Mouse (Mus musculus): ENCODE measurements around the gene Ncf1. TPM values are rescaled to one million over a fixed set of nuclear protein-coding genes. Genes with fewer than 3 reads are reported as not detected.

Ncf1 gene
- polyA plus RNA-seq (2017; shearing (Covaris generic)) = 10 to 100 TPM in 1 of 2 experiments, 1 to 10 TPM in 1; 8.8 to 15.8 TPM

DNA sequence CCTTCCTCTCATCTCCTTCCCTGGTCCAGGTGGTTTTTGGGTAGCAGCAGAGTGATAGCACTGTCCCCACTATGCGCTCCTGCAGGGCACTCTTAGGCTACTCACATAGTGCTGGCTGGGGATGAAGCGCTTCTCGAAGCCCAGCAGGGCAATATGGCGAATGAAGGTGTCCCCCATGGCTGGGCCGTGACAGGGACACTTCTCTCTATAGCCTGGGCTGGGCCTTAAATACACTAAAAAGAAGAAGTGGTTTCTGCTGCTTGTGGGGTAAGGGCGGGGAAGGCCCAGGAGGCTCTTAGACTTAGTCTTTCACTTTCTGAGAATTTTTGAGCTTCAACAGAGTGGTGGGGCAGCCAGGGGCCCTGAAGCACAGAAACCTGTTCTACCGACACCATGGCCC lies at the start of gene Ncf1:
Gene Ncf1 (minus strand): TSS at position 235 of the 400 bp plus-strand sequence.
- peak; percentile 12 for ATAC-seq

DNA sequence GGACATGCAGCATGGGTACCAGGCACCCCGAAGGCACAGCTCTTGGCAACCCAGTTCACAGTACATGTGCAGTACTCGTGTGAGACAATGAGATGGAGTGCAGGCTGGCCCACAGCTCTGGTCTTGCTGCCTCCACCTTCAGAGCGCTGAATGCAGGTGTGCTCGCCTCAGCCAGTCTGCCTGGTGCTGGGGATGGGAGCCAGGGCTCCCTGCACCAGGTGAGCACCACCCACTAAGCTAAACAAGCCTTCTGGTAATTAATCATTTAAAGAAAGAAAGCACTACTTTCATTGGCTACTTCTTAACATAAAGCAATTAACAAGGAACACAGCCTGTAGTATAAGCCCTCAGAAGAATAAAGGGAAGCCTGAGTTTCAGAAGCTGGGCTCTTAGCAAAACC lies 47.7 kb upstream of the Ncf1 start:
- no peak for ATAC-seq

DNA sequence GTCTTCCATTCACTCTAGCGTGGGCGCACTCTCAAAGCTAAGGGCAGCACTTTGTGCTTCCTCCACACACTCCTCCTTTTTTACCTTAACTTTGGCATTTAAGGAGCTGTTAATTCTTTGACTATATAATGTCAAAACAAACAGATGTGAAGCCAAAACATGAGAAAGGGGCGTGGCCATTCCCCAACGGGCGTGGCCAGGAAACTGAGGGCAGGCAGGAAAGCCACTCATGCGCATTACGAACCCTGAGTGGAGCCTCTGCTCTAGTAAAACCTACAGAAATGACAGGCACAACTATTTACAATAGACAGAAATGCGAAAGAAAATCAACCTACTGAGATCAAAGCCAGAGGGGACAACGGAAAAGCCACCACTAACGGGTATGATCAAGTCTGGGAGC lies 46.1 kb upstream of the Ncf1 start:
- ATAC-seq = peak; percentile 72

DNA sequence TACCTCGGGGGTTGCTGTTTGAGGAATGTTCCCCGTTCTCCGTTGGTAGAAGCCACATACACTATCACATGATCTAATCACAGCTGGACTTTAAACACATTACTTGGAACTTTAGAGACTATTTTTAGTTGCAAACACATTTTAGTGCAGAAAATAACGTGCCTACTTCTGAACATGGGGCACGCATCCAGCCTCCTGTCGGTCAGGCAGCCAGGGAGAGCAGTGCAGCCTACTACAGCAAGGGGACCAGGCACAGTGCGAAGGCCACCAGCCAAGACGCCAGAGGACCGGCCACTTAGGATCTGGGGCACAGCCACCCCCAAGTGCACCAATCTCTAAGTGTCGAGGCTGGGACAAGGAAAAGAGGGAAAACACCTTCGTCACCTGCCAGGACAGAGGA lies 45.6 kb upstream of the Ncf1 start:
- ATAC-seq = no peak

DNA sequence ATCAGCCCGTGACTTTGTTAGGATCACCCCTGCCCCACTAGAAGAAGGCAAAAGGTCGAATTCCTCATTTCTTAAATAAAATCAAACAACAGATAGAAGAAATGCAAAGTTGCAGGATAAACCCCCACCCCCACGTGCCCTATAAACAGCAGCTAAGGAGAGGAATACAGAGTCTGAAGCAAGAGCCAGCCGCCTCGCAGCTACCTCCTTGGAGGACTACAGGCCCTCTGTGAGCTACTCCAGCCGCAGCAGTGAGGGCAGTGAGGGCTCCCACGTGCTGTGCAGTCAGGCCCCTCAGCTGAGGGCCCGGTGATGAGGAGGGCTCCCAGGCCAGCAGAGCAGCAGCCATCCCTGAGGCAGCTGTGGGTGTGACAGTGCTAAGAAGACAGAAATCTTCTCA lies 44.3 kb upstream of the Ncf1 start:
- no peak for ATAC-seq

DNA sequence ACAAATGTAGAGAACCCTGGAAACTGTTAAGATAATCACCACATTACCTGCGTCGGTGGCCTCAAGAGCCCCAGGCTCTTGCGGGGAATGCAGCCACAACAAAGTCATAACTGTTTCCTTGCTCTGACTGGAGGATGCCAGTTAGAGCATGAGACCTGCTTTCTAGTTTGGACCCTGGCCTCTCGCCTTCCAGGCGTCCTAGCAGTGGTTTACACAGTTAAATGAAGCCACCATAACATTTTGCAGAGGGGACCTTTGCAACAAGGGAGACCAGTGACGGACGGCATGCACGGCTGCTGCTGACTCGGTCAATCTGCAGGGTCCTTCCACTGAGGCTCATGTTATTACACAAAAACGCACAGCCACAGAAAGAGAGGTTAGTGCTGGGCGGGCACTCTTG lies 43.3 kb upstream of the Ncf1 start:
- ATAC-seq = no peak

DNA sequence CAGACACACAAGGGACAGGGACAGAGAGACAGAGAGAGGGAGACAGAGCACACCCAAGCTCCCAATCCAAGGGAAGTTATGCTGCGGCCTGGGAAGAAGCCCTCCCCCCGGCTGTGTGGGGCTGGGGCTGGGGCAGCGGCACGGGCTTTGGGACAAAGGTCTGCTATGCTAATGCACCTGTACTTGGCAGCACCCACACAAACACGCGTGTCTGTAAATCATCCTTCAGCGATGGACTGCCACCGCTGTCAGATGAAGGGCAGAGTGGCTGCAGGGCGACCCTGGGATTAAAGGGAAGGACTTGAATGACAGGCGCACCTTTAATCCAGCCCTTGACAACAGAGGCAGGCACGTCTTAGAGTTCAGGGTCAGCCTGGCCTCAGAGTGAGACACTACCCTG lies 42.0 kb upstream of the Ncf1 start:
- ATAC-seq = no peak

DNA sequence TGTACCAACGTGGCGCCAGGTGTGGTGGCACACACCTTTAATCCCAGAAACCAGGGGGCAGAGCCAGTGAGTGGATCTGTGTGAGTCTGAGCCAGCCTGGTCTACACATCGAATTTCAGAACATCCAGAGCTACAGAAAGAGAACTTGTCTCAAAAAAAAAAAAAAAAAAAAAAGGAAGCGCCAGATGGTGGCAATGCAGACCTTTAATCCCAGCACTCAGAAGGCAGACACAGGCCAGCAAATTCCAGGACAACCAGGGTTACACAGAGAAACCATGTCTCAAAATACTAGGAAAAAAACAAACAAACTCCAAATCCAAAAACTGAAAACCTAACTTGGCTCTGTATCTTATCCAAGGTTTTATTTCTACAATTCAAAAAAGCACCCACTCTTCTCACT lies 41.1 kb upstream of the Ncf1 start:
- no peak for ATAC-seq

DNA sequence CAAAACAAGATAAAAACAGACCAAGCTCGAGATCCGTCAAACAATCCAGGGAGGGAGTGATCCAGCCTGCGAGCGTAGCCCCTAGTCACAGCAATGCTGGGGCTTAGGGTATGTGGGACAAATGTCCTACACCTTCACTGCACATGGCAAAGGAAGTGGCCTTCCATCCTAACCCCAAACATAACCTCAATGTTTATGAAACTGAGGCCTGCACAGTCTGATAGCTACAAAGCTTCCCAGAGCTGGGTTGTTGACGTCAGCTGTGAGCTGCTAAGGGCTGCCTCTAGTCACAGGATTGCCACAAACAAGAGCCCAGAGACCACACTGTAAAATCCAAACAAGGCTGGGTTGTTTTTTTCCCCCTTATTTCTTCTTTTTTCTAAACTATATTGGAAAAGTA lies 40.3 kb upstream of the Ncf1 start:
- ATAC-seq = peak; percentile 56

DNA sequence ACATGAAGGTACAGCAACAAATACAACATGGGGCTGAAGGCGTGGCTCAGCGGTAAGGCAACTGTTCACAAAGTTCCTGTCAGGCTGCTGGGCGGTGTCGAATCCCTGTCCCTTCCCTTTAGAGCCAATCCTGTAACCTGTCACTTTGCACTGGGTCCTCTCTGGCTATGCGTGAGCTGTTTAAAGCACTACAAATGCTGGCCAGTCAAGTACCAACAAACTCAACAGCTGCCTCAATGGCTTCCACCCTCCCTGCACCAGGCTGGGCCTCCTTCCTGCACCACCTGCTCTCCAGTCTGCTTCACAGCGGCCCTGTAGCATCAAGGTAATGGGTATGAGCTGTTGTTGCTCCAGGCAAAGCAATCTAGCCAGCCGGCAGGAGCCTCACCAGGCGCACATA lies 39.3 kb upstream of the Ncf1 start:
- no peak for ATAC-seq

DNA sequence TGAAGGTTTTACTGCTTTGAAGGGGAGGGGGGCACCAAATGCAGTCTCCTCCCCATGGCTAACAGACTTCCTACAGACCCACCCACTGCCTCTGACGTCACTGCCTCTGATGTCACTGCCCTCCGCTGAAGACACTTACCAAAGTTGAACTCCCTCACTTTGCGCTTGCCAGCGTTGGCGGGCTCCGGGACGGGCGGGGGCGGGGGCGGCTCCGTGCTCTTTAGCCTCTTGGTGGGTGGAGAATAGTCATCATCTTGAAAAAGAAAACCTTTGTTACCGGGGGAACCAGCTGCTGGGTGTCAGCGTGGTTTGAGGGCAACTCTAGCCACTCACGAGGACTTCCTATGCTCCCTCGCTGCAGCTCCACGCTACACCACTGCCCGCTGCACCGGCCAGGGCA lies 37.0 kb upstream of the Ncf1 start:
- ATAC-seq = peak; percentile 82

DNA sequence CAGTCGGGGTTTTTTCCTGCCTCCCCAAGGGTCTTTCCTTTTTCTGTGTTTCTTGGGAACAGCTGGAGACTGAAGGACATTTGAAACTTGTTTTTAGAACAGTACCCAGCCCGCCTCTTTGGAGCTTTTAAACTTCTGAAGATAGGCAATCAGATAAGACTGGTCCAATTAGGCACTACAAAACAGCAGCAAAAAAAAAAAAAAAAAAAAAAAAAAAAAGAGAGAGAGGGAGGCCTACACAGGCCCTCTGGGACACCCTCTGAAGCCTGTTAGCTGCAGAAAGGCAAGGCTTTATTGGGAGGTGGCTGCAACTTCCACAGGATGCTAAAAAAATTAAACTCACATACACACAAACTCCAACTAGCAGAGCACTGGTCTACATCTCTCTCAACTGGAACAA lies 36.5 kb upstream of the Ncf1 start:
- no peak for ATAC-seq

DNA sequence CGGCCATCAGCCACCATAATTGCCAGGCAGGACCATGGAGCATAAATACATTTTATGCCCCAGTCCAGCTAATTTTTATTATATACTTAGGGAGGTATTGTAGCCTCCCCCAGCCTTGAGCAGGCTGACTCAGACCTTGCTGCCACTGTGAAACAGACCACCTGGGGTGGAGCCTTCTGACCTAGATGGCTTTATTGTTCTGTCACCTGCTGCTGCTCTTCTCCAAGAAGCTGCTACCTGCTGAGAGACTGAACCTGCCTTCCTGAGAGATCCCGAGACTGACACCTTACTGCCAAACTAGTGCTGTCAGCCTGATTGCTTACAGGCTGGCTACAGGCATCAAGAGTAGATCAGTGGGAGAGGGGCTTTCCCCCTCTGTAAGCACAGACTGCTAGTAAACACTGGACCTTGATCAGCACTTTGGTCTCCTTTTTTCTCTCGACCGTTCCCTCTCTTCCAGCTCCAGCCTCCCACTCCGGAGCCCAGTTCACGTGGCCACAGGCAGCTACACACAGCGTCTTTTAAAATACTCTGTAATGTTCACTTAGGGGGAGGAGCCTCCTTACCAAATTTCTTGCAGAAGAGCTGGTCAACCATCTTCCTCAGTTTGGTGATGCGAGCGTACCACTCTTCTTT lies 30.7 kb upstream of the Ncf1 start:
- ATAC-seq = no peak

DNA sequence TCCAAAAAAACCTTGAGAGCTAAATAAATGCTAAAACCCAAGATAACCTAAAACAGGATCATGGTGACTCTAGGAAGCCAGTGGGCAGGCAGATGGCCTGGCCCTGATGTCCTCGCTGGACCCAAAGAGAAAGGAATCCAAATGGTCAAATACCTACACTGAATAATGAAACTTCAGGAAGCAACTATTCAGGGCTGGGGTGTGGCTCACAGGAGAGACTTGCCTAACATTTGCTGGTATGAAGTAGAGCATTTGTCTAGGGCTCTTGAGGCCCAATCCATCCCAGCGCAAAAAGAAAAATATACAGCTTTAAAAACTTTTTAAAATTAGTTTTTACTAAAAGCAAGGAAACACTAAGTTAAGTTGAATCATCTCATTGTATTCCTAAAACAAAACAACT lies 29.5 kb upstream of the Ncf1 start:
- ATAC-seq = no peak

DNA sequence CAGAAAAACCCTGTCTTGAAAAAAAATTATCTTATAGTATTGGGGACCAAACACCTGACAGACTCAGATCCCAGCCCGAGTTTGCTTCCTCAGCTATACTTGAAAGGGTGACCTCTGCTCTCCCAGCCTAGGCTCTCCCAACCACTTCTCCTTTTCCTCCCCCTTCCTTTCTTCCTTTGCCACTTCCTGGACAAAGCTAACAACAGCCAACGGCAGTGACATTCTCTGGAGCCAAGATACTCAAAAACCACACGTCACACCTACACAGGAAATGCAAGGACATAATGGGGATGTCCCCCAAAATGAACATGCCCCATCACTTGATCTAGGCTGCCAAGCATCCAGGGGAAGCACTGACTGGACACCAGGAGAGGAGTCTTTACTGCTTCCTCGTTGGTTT lies 29.0 kb upstream of the Ncf1 start:
- ATAC-seq = peak; percentile 73

DNA sequence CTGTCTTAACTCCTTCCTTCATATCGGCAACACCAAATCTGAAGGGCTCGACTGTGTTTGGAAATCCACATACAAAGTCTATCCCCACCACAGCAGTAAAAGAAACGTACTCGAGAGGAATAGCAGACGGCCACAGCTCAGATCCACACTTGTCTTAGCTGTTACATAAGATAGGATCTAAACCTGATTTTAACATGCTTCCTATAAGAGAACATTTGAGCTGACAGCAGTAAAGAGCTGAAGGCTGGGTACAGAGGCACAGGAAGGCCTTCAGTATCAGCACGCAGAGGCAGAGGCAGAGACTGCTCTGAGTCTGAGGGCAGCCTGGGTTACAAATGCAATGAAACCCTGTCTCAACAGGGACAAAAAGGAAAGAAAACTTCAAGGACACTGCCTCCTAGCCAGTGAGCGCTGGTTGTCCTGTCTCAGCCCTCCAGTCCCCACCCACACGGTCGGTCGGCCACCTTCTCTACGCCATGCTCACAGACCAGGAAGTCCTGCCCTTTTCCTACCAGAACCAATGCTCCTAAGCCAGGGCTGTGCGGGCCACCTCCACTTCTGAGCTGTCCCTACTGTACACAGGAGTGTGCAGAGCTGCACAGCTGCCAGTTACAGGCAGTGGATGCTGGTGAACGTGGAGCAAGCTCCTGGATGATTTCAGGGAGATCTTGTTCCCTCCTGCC lies 28.1 kb upstream of the Ncf1 start:
- ATAC-seq = no peak

DNA sequence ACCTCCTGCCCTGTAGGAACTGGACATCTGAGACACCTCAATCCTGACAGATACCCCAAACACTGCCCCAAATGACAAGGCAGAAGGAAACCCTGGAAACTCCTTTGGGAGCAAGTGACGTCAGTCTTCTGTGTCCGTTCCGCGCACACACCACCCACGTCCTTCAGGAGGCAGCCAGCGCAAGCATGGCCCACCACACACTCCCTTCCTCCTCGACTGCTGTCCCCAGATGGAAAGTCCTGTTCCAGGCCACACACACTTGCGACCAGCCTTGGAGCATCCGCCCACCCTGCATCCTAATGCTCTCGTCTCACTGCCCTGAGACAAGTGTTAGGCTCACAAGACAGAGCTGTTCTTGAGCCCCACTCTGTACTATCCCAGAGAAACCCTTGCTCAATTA lies 25.9 kb upstream of the Ncf1 start:
- no peak for ATAC-seq

DNA sequence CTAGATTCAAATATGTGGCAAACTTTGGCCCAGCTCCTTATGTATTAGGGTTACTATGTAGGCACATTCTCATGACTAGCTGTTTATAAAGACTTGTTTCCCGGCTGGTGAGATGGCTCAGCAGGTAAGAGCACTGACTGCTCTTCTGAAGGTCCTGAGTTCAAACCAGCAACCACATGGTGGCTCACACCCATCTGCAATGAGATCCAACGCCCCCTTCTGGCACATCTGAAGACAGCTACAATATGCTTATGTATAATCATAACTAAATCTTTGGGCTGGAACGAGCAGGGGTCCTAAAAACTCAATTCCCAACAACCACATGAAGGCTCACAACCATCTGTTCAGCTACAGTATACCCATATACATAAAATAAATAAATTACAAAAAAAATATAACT lies 24.4 kb upstream of the Ncf1 start:
- ATAC-seq = peak; percentile 30

DNA sequence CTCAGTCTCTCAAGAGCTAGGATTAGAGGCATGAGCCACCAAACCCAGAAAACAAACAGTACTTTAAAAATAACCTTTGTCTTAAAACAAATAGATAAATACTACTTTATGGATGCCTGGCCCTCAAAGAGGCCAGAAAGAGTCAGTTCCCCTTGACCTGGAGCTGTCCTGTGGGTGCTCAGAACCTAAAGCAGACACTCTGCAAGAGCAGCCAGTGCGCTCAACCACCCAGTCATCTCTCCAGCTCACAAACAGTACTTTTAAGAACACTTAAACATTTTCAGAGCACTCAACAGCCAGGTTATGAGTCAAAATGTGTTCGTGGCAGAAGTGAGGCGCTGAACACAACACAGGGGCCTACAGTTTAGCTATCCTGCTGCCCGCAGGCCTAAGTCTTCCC lies 21.7 kb upstream of the Ncf1 start:
- ATAC-seq = no peak

DNA sequence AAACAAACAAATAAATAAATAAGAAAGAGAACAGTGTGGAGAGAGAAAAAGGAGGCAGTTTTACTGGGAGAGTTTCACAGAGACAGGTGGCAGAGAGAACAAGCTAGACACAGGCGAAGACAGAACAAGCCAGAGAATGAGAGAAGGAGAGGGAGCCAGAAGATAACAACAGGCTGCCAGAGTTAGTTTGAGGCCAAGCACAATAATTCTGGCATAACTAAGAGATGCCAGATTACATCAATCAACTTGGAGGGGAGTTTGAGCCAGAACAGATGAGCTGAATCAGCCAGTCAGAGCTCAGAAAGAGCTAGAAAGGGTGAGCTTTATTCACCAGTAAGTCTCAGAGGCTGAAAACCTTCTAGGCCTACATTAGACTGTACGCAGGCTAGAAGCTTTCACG lies 21.2 kb upstream of the Ncf1 start:
- ATAC-seq = no peak

DNA sequence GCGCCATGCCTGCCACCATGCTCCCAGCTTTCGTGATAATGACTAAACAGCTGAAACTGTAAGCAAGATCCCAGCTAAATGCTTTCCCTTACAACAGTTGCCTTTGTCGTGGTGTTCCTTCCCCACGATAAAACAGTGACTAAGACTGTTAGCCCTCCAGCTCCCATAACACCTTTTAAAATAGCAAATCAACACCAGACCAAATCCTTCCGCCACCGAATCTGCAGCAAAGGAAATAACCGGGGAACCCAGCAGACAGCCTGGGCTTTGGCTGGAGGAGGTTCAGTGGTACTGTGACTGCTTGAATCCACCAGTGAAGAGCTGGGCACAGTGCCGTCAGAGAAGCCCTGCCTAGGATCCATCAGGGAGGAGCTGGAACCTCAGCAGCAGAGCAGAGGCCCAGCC lies 19.8 kb upstream of the Ncf1 start:
- no peak for ATAC-seq

DNA sequence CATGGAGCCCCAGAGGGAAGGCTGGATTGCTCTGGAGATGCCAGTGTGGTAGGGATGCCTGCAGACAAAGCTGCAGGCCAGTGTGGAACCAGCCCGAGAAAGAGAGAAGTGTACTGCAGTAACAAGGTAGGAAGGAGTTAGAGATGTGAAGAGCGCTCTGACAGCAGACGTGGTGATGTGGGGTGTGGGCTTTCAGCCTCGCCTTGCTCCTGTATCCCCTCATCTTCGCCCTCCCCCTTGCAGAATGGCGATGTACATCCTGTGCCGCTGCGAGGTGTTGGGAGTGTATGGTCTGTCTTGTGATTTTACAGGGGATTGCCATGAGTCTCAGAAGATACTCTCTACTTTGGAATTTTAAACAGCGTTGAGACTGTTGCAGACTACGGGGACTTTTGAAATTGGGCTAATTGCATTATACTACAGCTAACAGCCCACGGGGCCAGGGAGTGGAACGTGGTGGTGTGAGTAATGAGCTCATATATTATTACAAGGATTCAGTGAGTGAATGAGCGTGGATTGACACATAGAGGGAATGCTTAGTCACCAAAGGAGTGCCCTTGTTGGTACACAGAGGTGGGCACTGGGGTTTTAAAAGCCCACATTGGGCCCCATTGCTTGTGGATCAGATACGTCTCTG lies 19.3 kb upstream of the Ncf1 start:
- ATAC-seq = no peak

DNA sequence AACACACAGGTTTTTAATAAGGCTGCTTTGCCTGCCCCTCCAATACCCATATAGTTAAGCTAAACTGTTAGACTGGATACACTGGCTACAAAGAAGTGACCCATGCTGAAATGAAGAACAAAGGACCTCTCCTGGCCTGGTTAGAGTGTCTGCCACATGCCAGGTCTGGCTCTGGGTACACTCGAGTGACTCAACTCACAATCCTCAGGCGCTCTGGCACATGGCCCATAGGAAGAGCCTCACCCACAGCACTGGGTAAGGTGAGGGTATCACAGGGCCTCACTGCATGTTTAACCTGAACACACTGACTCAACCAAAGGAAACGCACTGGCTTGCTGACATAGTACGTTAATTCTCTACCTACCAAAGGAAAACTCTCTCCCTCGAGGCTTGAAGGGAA lies 16.7 kb upstream of the Ncf1 start:
- no peak for ATAC-seq

DNA sequence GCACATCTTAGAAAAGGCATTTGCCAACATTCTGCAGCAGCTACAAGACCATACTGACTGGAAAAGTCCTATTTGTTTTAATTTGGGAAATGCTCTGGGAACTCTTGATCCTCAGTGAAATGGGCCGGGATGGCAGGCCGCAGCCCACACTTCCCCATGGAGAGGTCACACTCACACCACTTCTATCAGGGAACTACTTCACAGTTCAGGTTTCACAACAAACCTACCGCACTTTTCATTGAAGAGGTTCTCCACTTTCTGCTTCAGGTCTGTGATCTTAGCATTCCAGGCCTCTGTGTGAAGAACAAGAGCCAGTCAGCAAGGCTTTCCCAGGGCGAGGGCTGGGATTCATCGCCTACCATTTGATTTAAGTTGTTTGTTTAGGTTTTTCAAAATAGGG lies 15.5 kb upstream of the Ncf1 start:
- ATAC-seq = no peak
